Mouse (Mus musculus): ENCODE results near the gene Gxylt2. TPM values are rescaled to one million over a fixed set of nuclear protein-coding genes. Genes with fewer than 3 reads are reported as not detected.

Gxylt2 gene
- 0.01 and 0.06 TPM in 2 replicates for polyA plus RNA-seq (2015; fragmentation: Nextera tagmentation; extraction: Ambion mirVana)

- H3K9ac ChIP-seq (replicated peaks): no peak within 1 kb of the TSS
- DNase-seq (no peak), ATAC-seq (no peak)
- peak within 1 kb of the TSS; percentile 30 for H3K4me3 ChIP-seq (ENCODE audit: low read depth, low read length)
- no peak for TF ChIP-seq CTCF (IDR thresholded peaks at IDR 0.05; ENCODE audit: low read depth)
- TF ChIP-seq EP300 (IDR thresholded peaks at IDR 0.05; ENCODE audit: low read depth): no peak
- no peak within 1 kb of the TSS for H3K27ac ChIP-seq (ENCODE audit: low read depth)
- no peaks in the 10 kb centered on the region for H3K9me3 ChIP-seq (ENCODE audit: low read length)
- peaks cover 42% of the 10 kb centered on the region for H3K27me3 ChIP-seq (ENCODE audit: insufficient read depth, low read length)
- H3K36me3 ChIP-seq (replicated peaks; ENCODE audit: insufficient read depth, low read length): no peaks in the 10 kb centered on the region
- H3K4me2 ChIP-seq (ENCODE audit: low read depth, low read length): peak within 1 kb of the TSS; percentile 62
- under 1% methylated on average over 63 of the region's 77 CpGs for WGBS (ENCODE audit: insufficient replicate concordance)
- no peaks in the 10 kb centered on the region for H3K4me1 ChIP-seq (ENCODE audit: insufficient read depth)
Observed at GRCm38 (mm10) chr6:100704574-100705365, at the start of gene Gxylt2. Gxylt2 (plus strand) TSS chr6:100704734.

- Histone ChIP-seq H3K27ac (ENCODE audit: low read depth) (no peak overlapping the region), H3K4me1 (ENCODE audit: insufficient read depth) (no peaks in the 10 kb centered on the region), H3K9me3 (ENCODE audit: low read length) (no peaks in the 10 kb centered on the region), H3K4me3 (ENCODE audit: low read depth, low read length) (no peak overlapping the region), H3K27me3 (ENCODE audit: insufficient read depth, low read length) (no peaks in the 10 kb centered on the region), H3K4me2 (ENCODE audit: low read depth, low read length) (no peak overlapping the region), H3K36me3 (replicated peaks; ENCODE audit: insufficient read depth, low read length) (peaks cover 15% of the 10 kb centered on the region), H3K9ac (replicated peaks) (no peak overlapping the region)
- DNase-seq (no peak), ATAC-seq (no peak)
- TF ChIP-seq CTCF (IDR thresholded peaks at IDR 0.05; ENCODE audit: low read depth): no peak
- TF ChIP-seq EP300 (IDR thresholded peaks at IDR 0.05; ENCODE audit: low read depth): no peak
- 84% methylated on average over 5 of the region's 5 CpGs for WGBS (ENCODE audit: insufficient replicate concordance)
Observed at GRCm38 (mm10) chr6:100660395-100660794, 44.1 kb upstream of the Gxylt2 start.

GRCm38 (mm10) chr6:100662224-100662623 is 42.3 kb upstream of the Gxylt2 start:
- DNase-seq: no peak
- no peak for ATAC-seq
- WGBS (ENCODE audit: insufficient replicate concordance): 72% methylated on average over 6 of the region's 6 CpGs
- H3K27ac ChIP-seq (ENCODE audit: low read depth): no peak overlapping the region
- TF ChIP-seq EP300 (IDR thresholded peaks at IDR 0.05; ENCODE audit: low read depth) (no peak), CTCF (IDR thresholded peaks at IDR 0.05; ENCODE audit: low read depth) (no peak)
- H3K36me3 ChIP-seq (replicated peaks; ENCODE audit: insufficient read depth, low read length): peaks cover 15% of the 10 kb centered on the region
- H3K9me3 ChIP-seq (ENCODE audit: low read length): no peaks in the 10 kb centered on the region
- no peaks in the 10 kb centered on the region for H3K27me3 ChIP-seq (ENCODE audit: insufficient read depth, low read length)
- no peak overlapping the region for H3K4me2 ChIP-seq (ENCODE audit: low read depth, low read length)
- no peak overlapping the region for H3K4me3 ChIP-seq (ENCODE audit: low read depth, low read length)
- no peak overlapping the region for H3K9ac ChIP-seq (replicated peaks)
- no peaks in the 10 kb centered on the region for H3K4me1 ChIP-seq (ENCODE audit: insufficient read depth)

GRCm38 (mm10) chr6:100667644-100668043 is 36.9 kb upstream of the Gxylt2 start:
- Histone ChIP-seq H3K9me3 (ENCODE audit: low read length) (no peaks in the 10 kb centered on the region), H3K4me1 (ENCODE audit: insufficient read depth) (0 out of 2 replicates have a peak, but pooled peaks cover 4% of the 10 kb centered on the region), H3K36me3 (replicated peaks; ENCODE audit: insufficient read depth, low read length) (peaks cover 15% of the 10 kb centered on the region), H3K9ac (replicated peaks) (no peak overlapping the region), H3K27me3 (ENCODE audit: insufficient read depth, low read length) (no peaks in the 10 kb centered on the region), H3K4me3 (ENCODE audit: low read depth, low read length) (no peak overlapping the region), H3K4me2 (ENCODE audit: low read depth, low read length) (no peak overlapping the region), H3K27ac (ENCODE audit: low read depth) (no peak overlapping the region)
- no peak for TF ChIP-seq EP300 (IDR thresholded peaks at IDR 0.05; ENCODE audit: low read depth)
- TF ChIP-seq CTCF (IDR thresholded peaks at IDR 0.05; ENCODE audit: low read depth): 0 out of 2 replicates have a peak, but pooled peaks have one; percentile 1
- DNase-seq: no peak
- WGBS (ENCODE audit: insufficient replicate concordance): 90% methylated on average over 8 of the region's 8 CpGs
- ATAC-seq: no peak

- ATAC-seq: no peak
- no peak overlapping the region for H3K4me3 ChIP-seq (ENCODE audit: low read depth, low read length)
Observed at GRCm38 (mm10) chr6:100668858-100669257, 35.7 kb upstream of the Gxylt2 start.

GRCm38 (mm10) chr6:100670370-100670841 is 34.1 kb upstream of the Gxylt2 start:
- ATAC-seq (peak; percentile 91), DNase-seq (peak; percentile 72)
- WGBS (ENCODE audit: insufficient replicate concordance): under 1% methylated on average over 32 of the region's 32 CpGs
- Histone ChIP-seq H3K9me3 (ENCODE audit: low read length) (no peaks in the 10 kb centered on the region), H3K27ac (ENCODE audit: low read depth) (peak overlapping the region; percentile 73), H3K36me3 (replicated peaks; ENCODE audit: insufficient read depth, low read length) (no peaks in the 10 kb centered on the region), H3K4me2 (ENCODE audit: low read depth, low read length) (peak overlapping the region; percentile 94), H3K4me3 (ENCODE audit: low read depth, low read length) (peak overlapping the region; percentile 88), H3K9ac (replicated peaks) (peak overlapping the region; percentile 77), H3K4me1 (ENCODE audit: insufficient read depth) (0 out of 2 replicates have a peak, but pooled peaks cover 4% of the 10 kb centered on the region), H3K27me3 (ENCODE audit: insufficient read depth, low read length) (no peaks in the 10 kb centered on the region)
- TF ChIP-seq CTCF (IDR thresholded peaks at IDR 0.05; ENCODE audit: low read depth) (no peak), EP300 (IDR thresholded peaks at IDR 0.05; ENCODE audit: low read depth) (no peak)

More at GRCm38 (mm10) chr6:100668858-100669257, 35.7 kb upstream of the Gxylt2 start:
- Histone ChIP-seq H3K27me3 (ENCODE audit: insufficient read depth, low read length) (no peaks in the 10 kb centered on the region), H3K9ac (replicated peaks) (no peak overlapping the region), H3K4me2 (ENCODE audit: low read depth, low read length) (no peak overlapping the region), H3K4me1 (ENCODE audit: insufficient read depth) (0 out of 2 replicates have a peak, but pooled peaks cover 4% of the 10 kb centered on the region), H3K27ac (ENCODE audit: low read depth) (no peak overlapping the region), H3K36me3 (replicated peaks; ENCODE audit: insufficient read depth, low read length) (peaks cover 6% of the 10 kb centered on the region), H3K9me3 (ENCODE audit: low read length) (no peaks in the 10 kb centered on the region)
- WGBS (ENCODE audit: insufficient replicate concordance): 36% methylated on average over 2 of the region's 2 CpGs
- no peak for DNase-seq
- TF ChIP-seq EP300 (IDR thresholded peaks at IDR 0.05; ENCODE audit: low read depth) (no peak), CTCF (IDR thresholded peaks at IDR 0.05; ENCODE audit: low read depth) (no peak)
